Mouse (Mus musculus): Measurements from ENCODE around the gene Ccl2.

DNA sequence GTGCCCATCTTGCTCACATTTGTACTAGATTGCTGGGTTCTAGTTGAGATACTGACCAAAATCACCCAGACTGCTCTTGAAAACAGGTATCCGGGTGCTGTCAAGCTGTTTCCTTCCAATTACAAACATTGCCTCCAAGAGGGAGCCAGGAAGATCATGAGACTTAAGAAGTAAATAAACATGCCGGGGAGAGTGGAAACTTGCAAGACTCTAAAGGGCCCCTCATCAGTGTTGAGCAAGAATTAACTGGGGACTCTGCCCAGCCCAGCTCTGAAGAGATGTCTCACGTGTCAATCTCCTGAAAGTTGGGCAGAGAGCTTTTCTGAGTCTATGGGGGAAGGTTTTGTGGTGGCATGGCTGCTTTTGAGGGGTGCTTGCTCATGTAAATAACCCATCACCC is 41.7 kb downstream of the Ccl2 start:
- TF ChIP-seq POLR2A (IDR thresholded peaks at IDR 0.05; ENCODE audit: borderline replicate concordance, control insufficient read depth, low read depth, low read length), result no peak
- TF ChIP-seq CTCF (IDR thresholded peaks at IDR 0.05; ENCODE audit: control insufficient read depth, insufficient read depth, low read length), result no peak

Data from bone marrow, adult 2 months (tissue).